Mouse (Mus musculus) heart, postnatal 14 days (tissue): ENCODE measurements around the gene Klf11. TPM values are rescaled to one million over a fixed set of nuclear protein-coding genes. Genes with fewer than 3 reads are reported as not detected.
"Not testable (repeated sequence)": the region's sequence is repeated elsewhere in the genome, so short reads cannot be mapped to it uniquely, and the experiment has no call there.

Experiments
- DNase-seq, 2 experiments: peaks; one replicate each; pipeline ENCODE4 v3.0.0; 2021 to 2022
- intact Hi-C: fragments of 180-260 bp; cut with DNase I; formaldehyde crosslinking; loops from one replicate; pipeline ENCODE4 v1.15.1; 2025
- total RNA-seq, 2 experiments: library from RNA; stranded (reverse); gene quantifications; 2 replicates each; pipeline ENCODE4 v1.2.3; 2021

Klf11 gene
- total RNA-seq, 2 experiments from 2014 or later: 17.5 to 19.5 TPM

DNA sequence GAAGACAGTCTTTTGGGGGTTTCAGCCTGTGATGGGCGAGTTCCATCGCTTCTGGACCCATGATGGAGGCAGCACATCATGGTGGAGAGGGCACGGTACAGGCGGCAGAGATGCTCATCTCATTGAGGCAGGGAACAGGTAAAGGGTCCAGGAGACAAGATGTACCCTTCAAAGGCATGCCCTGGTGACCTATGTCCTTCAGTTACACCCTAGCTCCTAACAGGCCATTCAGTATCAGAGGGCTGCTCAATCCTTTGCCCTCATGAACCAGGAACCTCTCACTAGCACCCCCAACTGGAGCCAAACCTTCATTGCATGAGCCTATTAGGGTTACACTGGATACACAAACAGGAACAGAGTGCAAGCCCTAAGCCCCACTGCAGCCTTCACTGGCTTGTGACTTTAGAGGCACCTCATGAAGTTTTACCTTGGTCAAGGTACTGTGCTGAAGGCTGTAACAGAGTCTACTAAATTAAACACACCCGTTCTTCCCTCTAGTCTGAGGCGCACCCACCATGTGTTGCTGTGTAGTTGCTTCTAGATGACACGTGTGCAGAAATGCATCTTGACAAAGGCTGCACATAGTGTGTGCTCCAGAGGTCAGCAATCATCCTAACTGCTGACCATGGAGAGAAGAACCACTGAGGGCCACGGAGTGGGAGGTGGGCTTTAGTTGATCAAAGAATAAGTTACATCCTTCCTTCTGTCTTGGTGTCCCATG is 46.6 kb downstream of the Klf11 start:
- intact Hi-C loops: loop anchor here (1.0 kb wide), 4 partner anchors 22 to 226 kb away; no protein-coding TSS in a partner anchor

DNA sequence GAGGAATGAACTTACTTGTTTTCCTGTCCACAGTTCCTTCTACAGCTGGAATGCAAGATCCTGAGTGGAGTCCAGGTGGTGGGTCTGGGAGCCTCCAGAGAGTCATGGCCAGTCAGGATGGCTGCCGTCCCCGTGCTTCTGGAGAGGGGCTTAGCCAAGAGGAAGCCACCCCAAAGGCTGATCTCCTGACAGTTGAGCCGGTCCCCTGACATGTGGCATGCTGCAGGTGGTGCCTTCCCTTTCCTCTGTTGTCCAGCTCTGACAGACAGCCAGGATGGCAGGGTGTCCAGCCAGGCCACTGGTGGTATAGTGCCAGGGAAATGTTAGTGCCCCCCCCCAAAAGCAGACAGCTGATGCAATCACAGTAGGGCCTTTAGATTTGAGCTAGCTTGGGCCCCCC is 47.4 kb downstream of the Klf11 start:
- intact Hi-C loops: no loop called here
- no peak for DNase-seq

More for the DNA sequence above, 46.6 kb downstream of the Klf11 start:
- DNase-seq: no peak

DNA sequence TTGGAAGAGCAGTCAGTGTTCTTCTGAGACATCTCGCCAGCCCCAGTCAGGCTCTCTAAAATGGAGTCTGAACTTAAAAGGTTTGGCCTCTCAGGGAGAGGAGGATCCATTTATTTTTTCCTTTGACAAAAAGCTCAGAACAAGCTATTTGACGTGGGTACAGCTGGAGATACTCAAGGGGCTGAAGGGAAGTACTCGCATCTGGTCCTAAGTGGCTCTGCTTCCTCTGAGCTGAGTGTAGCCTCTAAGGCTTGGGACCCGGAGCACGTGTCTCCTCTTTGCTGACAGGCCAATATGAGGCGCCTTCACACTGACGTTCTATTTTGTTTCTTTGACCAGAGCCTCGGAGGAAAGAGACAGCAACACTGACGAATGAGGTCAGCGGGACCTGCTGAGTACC is 48.5 kb downstream of the Klf11 start:
- DNase-seq: no peak
- intact Hi-C loops: no loop called here

GRCm38 (mm10) chr12:24701621-24702020 is 50.5 kb downstream of the Klf11 start:
- DNase-seq, intact Hi-C loops: not testable (repeated sequence)

DNA sequence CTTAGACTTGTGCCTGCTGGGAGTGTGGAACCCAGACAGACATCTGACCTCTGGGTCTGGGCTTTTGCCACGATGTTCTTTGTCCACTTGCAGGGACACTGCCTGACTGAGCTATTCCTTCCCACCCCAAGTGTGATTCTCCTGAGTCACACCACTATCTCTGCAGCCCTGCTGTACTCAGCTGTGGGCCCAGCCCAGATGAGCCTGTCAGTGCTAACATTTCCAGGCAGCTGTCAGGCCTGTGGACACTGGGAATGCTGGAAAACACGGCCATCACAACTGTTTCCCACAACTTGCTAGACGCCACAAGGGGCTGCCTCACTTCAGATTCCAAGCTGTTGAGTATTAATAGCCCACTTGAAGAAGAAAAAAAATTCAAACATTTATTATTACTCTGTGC is 51.9 kb downstream of the Klf11 start:
- intact Hi-C loops: no loop called here
- no peak for DNase-seq

- DNase-seq: no peak
- intact Hi-C loops: no loop called here
These were observed 54.6 kb downstream of the Klf11 start for GRCm38 (mm10) chr12:24705502-24706263.

GRCm38 (mm10) chr12:24706764-24707479 is 55.8 kb downstream of the Klf11 start:
- intact Hi-C loops: no loop called here
- DNase-seq: peak in 1 of 2 experiments; percentile 32

DNA sequence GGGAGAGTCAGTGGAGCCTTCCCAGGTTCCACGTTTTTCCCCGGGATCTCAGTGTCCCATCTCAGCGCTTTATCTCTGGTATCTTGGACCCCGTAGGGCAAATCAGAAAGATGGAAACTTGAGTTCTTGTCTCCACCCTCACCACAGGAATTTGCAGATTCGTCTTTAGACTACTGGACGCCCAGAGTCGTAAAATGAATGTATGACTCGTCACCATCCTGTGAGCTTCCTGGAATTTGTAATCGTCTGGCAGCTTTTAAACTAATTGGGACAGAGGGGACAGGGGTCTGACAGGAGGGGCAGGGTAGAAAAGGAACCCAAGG is 56.4 kb downstream of the Klf11 start:
- intact Hi-C loops: no loop called here
- DNase-seq: no peak

DNA sequence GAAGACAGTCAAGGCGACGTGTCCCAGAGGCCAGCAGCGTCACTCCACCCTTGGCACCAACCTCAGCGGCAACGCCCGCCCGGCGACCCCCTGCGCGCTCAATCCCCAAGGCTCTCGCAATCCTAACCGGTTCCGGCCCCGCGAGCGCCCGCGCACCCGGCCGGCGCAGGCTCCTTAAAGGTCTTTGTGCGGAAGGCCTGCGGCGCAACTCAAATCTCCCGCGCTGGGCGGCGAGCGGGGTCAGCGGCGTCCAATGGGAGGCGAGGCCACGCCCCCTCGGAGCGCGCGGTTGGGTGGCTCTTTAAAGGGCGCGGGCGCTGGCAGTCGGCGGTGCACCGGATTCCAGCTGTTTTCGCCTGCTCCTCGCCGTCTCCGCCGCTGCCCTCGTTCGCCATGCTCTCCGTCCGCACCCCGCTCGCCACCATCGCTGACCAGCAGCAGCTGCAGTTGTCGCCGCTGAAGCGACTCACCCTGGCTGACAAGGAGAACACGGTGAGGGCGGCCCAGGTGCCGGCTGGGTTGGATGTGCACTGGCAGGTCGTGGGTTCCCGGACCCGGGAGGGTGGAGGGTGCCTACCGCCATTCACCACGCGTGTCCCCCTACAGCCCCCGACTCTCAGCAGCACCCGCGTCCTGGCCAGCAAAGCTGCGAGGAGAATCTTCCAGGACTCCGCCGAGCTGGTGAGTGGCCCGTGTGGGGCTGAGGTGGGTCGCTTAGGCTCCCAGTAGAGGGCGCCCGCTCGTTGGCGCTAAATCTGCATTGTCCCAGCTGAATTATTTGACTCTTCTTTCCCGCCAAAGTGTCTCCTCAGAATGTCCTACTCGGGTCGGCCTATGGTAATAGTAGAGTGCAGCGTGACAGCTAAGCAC is 57.1 kb downstream of the Klf11 start, which contains the start of gene Rrm2:
TSS of gene Rrm2 (plus strand) at position 288 of the 870 bp plus-strand sequence.
- DNase-seq: peak; percentile 97

DNA sequence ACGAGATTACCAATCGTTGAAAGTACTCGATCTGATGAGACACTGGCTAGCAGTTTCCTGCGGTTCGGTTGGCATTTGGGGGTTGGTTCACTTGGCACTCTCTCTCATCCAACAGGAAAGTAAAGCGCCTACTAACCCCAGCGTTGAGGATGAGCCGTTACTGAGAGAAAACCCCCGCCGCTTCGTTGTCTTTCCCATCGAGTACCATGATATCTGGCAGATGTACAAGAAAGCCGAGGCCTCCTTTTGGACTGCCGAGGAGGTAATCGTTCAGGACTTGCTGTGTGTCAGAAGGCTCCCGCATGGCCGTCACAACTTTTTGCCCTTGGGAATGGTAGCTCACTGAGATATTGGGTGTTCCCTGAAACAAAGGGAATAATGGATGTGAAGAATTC is 57.7 kb downstream of the Klf11 start:
- intact Hi-C loops: no loop called here
- no peak for DNase-seq

More for the DNA sequence above, 57.1 kb downstream of the Klf11 start, which contains the start of gene Rrm2:
- intact Hi-C loops: no loop called here

- intact Hi-C loops: no loop called here
- no peak for DNase-seq
These were observed 58.3 kb downstream of the Klf11 start for GRCm38 (mm10) chr12:24709409-24709808.

DNA sequence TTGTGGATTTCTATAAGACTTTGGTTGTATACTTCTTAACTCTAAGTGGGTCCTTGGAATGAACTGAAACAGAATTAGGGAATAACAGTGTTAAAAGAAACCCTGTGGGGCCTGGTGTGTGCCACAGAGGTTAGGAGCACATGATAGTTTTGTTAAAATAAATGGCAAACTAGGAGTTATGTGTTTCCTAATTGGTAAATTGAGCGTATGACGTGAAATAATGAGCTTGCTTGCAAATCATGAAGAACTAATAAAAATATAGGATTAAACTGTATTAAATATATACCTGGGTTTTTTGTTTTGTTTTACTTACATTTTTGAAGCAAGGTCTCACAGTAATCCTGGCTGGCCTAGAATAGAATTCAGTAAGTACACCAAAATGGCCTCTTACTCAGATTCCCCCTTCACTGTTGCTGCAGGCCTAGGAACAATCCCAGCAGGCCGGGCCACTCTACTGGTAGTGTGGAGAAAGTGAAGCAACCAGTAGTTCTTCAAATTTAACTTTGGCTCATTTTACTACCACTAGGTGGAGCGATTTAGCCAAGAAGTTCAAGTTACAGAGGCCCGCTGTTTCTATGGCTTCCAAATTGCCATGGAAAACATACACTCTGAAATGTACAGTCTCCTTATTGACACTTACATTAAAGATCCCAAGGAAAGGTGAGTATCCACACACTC is 58.9 kb downstream of the Klf11 start:
- intact Hi-C loops: loop anchor here (1.0 to 10.0 kb wide), 5 partner anchors 37 to 1585 kb away; partner anchors contain the start of gene Mboat2
- peak; percentile 39 to 67 for DNase-seq

- peak in 1 of 2 experiments; percentile 47 for DNase-seq
- intact Hi-C loops: loop anchor here (1.0 to 10.0 kb wide), 5 partner anchors 37 to 1584 kb away; partner anchors contain the start of gene Mboat2
These were observed 59.6 kb downstream of the Klf11 start for GRCm38 (mm10) chr12:24710672-24711071.

Other genes starting within 250 kb of the Klf11 start
- gene Taf1b, start 152.9 kb upstream of the Klf11 start, total RNA-seq: 10 to 100 TPM; 10.4 to 10.6 TPM
- gene Grhl1, start 79.0 kb upstream of the Klf11 start, total RNA-seq: under 1 TPM; 0.44 to 0.84 TPM
- gene Cys1, start 30.5 kb downstream of the Klf11 start, total RNA-seq: 1 to 10 TPM; 5.5 to 6.0 TPM
- 10 to 100 TPM in 1 of 2 experiments, 1 to 10 TPM in 1; 9.2 to 20.7 TPM for gene Rrm2, start 57.0 kb downstream of the Klf11 start, total RNA-seq
- gene Mboat2, start 179.6 kb downstream of the Klf11 start, total RNA-seq: 10 to 100 TPM; 12.6 to 14.6 TPM